ENCODE assay signal across 8 mouse cellular contexts in the genomic region with DNA sequence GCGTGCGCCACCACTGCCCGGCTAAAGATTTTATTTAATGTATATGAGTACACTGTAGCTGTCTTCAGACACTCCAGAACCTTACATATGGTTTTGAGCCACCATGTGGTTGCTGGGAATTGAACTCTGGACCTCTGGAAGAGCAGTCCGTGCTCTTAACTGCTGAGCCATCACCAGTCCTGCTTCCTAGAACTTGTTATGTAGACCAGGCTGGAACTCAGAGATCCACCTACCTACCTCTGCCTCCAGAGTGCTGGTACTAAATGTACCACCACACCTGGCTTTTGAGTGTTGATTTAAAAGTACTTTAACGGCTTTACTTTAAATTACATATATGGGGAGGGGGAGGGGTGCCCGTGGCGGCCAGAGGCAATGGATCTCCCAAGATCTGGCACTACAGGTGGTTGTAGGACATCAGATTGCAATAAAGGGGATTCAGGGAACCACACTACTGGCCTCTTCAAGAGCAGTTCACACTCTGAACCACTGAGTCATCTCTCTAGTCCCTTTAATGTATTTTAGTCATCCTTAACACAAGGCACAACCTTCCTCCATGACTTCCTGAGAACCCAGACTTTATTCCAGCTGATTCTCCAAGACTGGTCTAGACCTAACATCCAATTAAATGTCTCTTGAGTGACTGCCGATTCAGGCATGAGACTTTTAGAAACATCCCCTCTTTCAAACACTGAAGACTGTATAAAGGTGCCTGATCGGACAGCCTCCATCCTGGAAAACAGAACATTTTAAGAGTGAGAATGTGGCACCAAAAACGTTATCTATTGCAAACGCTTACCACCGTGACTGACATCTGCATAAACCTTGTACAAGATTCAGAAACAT. TPM values are rescaled to one million over a fixed set of nuclear protein-coding genes. Genes with fewer than 3 reads are reported as not detected.
A peak's percentile ranks its signal among the peaks of the same experiment; 100 is the strongest.
DNase-seq lines count a peak whose midpoint lies in the region; ATAC-seq and TF ChIP-seq lines count a peak whose summit lies in the region.

No protein-coding gene starts in this region.

- DNase-seq in layer of hippocampus, adult 2 months (ENCODE audit: low spot score in 2 of 2), result no peak
- no peak for DNase-seq in layer of hippocampus, adult 8-10 months (ENCODE audit: low spot score in 2 of 2)
- DNase-seq in c-Kit-positive CD71-positive TER-119-positive erythroid progenitor cells, embryonic 14.5 days (ENCODE audit: low spot score), result peak; percentile 22
- DNase-seq in intestine, embryonic 14.5 days (ENCODE audit: low spot score), result no peak
- DNase-seq in B cell, adult 2 months, result no peak
- DNase-seq in left cerebral cortex, postnatal 25 days (ENCODE audit: low spot score in 2 of 2), result no peak
- no peak for DNase-seq in adrenal gland, postnatal 14 days

- peak overlapping the region; percentile 78 for H3K4me3 ChIP-seq in layer of hippocampus, adult 2 months
- peak overlapping the region; percentile 99 for H3K4me3 ChIP-seq in intestine, embryonic 14.5 days (ENCODE audit: low read depth, low read length)
- H3K4me3 ChIP-seq in neural tube, embryonic 13.5 days, result peak overlapping the region; percentile 96

- H3K27me3 ChIP-seq in intestine, embryonic 14.5 days (replicated peaks; ENCODE audit: control insufficient read depth, insufficient read depth, low read length), result no peaks in the 10 kb centered on the region
- no peaks in the 10 kb centered on the region for H3K27me3 ChIP-seq in neural tube, embryonic 13.5 days

- H3K4me2 ChIP-seq in intestine, embryonic 14.5 days (ENCODE audit: low read length), result peak overlapping the region; percentile 99
- H3K4me2 ChIP-seq in neural tube, embryonic 13.5 days, result peak overlapping the region; percentile 91

- peaks cover 48% of the 10 kb centered on the region for H3K36me3 ChIP-seq in intestine, embryonic 14.5 days (ENCODE audit: control insufficient read depth, insufficient read depth, low read length)
- H3K36me3 ChIP-seq in neural tube, embryonic 13.5 days, result peaks cover 36% of the 10 kb centered on the region

- ATAC-seq in intestine, embryonic 14.5 days (replicated peaks; ENCODE audit: low FRiP score, low TSS enrichment, low read depth), result no peak
- ATAC-seq in neural tube, embryonic 13.5 days (ENCODE audit: low read depth), result no peak

- H3K9me3 ChIP-seq in intestine, embryonic 14.5 days (ENCODE audit: control insufficient read depth, low read length), result no peaks in the 10 kb centered on the region
- no peaks in the 10 kb centered on the region for H3K9me3 ChIP-seq in neural tube, embryonic 13.5 days

- intact Hi-C loops in left cerebral cortex, postnatal 25 days (cut with DNase I), result loop anchor here (5.0 kb wide), 1 partner anchor 145 kb away; no protein-coding TSS in a partner anchor

- WGBS in intestine, embryonic 14.5 days, result 48% methylated on average over 12 of the region's 12 CpGs
- WGBS in neural tube, embryonic 13.5 days, result 58% methylated on average over 12 of the region's 12 CpGs

- no peak for TF ChIP-seq CTCF in layer of hippocampus, adult 2 months (conservative IDR thresholded peaks at IDR 0.05)

- peaks cover 11% of the 10 kb centered on the region for H3K4me1 ChIP-seq in intestine, embryonic 14.5 days (replicated peaks; ENCODE audit: control insufficient read depth, insufficient read depth, low read length)
- peaks cover 29% of the 10 kb centered on the region for H3K4me1 ChIP-seq in neural tube, embryonic 13.5 days (replicated peaks)

- H3K9ac ChIP-seq in intestine, embryonic 14.5 days (ENCODE audit: low read length), result peak overlapping the region; percentile 86
- peak overlapping the region; percentile 91 for H3K9ac ChIP-seq in neural tube, embryonic 13.5 days

- peak overlapping the region; percentile 93 for H3K27ac ChIP-seq in layer of hippocampus, adult 2 months
- H3K27ac ChIP-seq in intestine, embryonic 14.5 days (ENCODE audit: low read depth), result no peak overlapping the region
- H3K27ac ChIP-seq in neural tube, embryonic 13.5 days (replicated peaks), result 0 out of 2 replicates have a peak overlapping the region, but pooled peaks have one; percentile 90

RNA-seq across cellular contexts. Expression of gene U2af1, which starts 1.3 kb away (rescaled TPM):
- 100 to 1,000 TPM; 125 to 131 TPM for total RNA-seq in layer of hippocampus, adult 2 months (2021)
- total RNA-seq in layer of hippocampus, adult 8-10 months (2022), result 100 to 1,000 TPM; 115 to 134 (median 125) TPM
- 162 and 167 TPM in 2 replicates for polyA plus RNA-seq in intestine, embryonic 14.5 days (2014; fragmentation: Nextera tagmentation; extraction: Ambion mirVana)
- polyA plus RNA-seq in neural tube, embryonic 13.5 days (2015; fragmentation: Nextera tagmentation; extraction: Ambion mirVana), result 239 and 248 TPM in 2 replicates
- total RNA-seq in left cerebral cortex, postnatal 25 days (2021), result 100 to 1,000 TPM; 107 to 119 TPM
- 144 and 165 TPM in 2 replicates for total RNA-seq in adrenal gland, postnatal 14 days (2021)

RNA-seq across cellular contexts. Expression of gene Cryaa, which starts 20.2 kb away (rescaled TPM):
- total RNA-seq in layer of hippocampus, adult 2 months (2021), result under 1 TPM; 0.49 to 0.66 TPM
- under 1 TPM in 1 of 4 experiments, not detected in 3; 0.52 TPM for total RNA-seq in layer of hippocampus, adult 8-10 months (2022)
- polyA plus RNA-seq in intestine, embryonic 14.5 days (2014; fragmentation: Nextera tagmentation; extraction: Ambion mirVana), result 0.13 and 0.14 TPM in 2 replicates
- polyA plus RNA-seq in neural tube, embryonic 13.5 days (2015; fragmentation: Nextera tagmentation; extraction: Ambion mirVana), result not detected in 2 replicates
- not detected for total RNA-seq in left cerebral cortex, postnatal 25 days (2021)
- not detected in 2 replicates for total RNA-seq in adrenal gland, postnatal 14 days (2021)

RNA-seq across cellular contexts. Expression of gene Cbs, which starts 20.3 kb away (rescaled TPM):
- 10 to 100 TPM; 60.7 to 62.4 TPM for total RNA-seq in layer of hippocampus, adult 2 months (2021)
- total RNA-seq in layer of hippocampus, adult 8-10 months (2022), result 10 to 100 TPM; 39.6 to 74.8 (median 49.2) TPM
- 2.1 and 5.9 TPM in 2 replicates for polyA plus RNA-seq in intestine, embryonic 14.5 days (2014; fragmentation: Nextera tagmentation; extraction: Ambion mirVana)
- polyA plus RNA-seq in neural tube, embryonic 13.5 days (2015; fragmentation: Nextera tagmentation; extraction: Ambion mirVana), result 6.9 and 8.3 TPM in 2 replicates
- total RNA-seq in left cerebral cortex, postnatal 25 days (2021), result 10 to 100 TPM; 34.5 to 46.9 TPM
- total RNA-seq in adrenal gland, postnatal 14 days (2021), result 5.6 and 49.1 TPM in 2 replicates
